Mouse (Mus musculus) hindbrain, embryonic 14.5 days (tissue): ENCODE data around the gene BC048671. TPM values are rescaled to one million over a fixed set of nuclear protein-coding genes. Genes with fewer than 3 reads are reported as not detected.
A peak's percentile ranks its signal among the peaks of the same experiment; 100 is the strongest.

Experiments
- ATAC-seq: fragments of 200-750 bp; cut with Nextera tagmentation; 2 replicates; pipeline ENCODE4 v1.8.0; 2017; ENCODE audit warnings: moderate number of reproducible peaks, mild to moderate bottlenecking, moderate TSS enrichment, moderate library complexity; ENCODE audit not compliant: low FRiP score
- DNase-seq: peaks from one replicate; pipeline ENCODE4 v3.0.0-alpha.2; 2015; ENCODE audit warnings: low spot score
- H3K27ac ChIP-seq: fragments of 300-500 bp; sonication (generic); 2 replicates; pipeline ENCODE4 v1.5.1; 2014; ENCODE audit warnings: mild to moderate bottlenecking, moderate library complexity
- H3K27me3 ChIP-seq: fragments of 300-500 bp; sonication (generic); 2 replicates; pipeline ENCODE4 v1.6.1; 2014; ENCODE audit warnings: mild to moderate bottlenecking, low read length, mixed read lengths; ENCODE audit not compliant: control insufficient read depth, insufficient read depth
- H3K36me3 ChIP-seq: fragments of 300-500 bp; sonication (generic); replicated peaks from 2 replicates; pipeline ENCODE4 v1.6.1; 2014; ENCODE audit not compliant: control insufficient read depth, insufficient read depth
- H3K4me1 ChIP-seq: fragments of 300-500 bp; sonication (generic); replicated peaks from 2 replicates; pipeline ENCODE4 v1.6.1; 2014; ENCODE audit warnings: antibody characterized with exemption, low read length, mixed read lengths; ENCODE audit not compliant: control insufficient read depth, insufficient read depth
- H3K4me2 ChIP-seq: fragments of 300-500 bp; sonication (generic); replicated peaks from 2 replicates; pipeline ENCODE4 v1.6.1; 2014; ENCODE audit warnings: mild to moderate bottlenecking, moderate library complexity
- H3K4me3 ChIP-seq: fragments of 300-500 bp; sonication (generic); replicated peaks from 2 replicates; pipeline ENCODE4 v1.5.1; 2014; ENCODE audit warnings: mild to moderate bottlenecking, low read length
- H3K9ac ChIP-seq: fragments of 300-500 bp; sonication (generic); 2 replicates; pipeline ENCODE4 v1.6.1; 2014
- H3K9me3 ChIP-seq: fragments of 300-500 bp; sonication (generic); 2 replicates; pipeline ENCODE4 v1.6.1; 2016; ENCODE audit warnings: low read length; ENCODE audit not compliant: control insufficient read depth
- WGBS: fragments of 180-500 bp; shearing (Covaris S2); extraction: QIAGEN DNeasy Blood & Tissue Kit; methylation state at CpG from one replicate; pipeline ENCODE4 v1.1.7; 2014; 5-methylcytosine and 5-hydroxymethylcytosine counted together
- polyA plus RNA-seq: library from polyadenylated mRNA; unstranded; fragments of >200 nt; fragmentation: Nextera tagmentation; extraction: Ambion mirVana; gene quantifications from 2 replicates; pipeline ENCODE4 v1.2.1, GENCODE M21; 2014

Gene BC048671
- polyA plus RNA-seq, 1 experiment from 2014 or later, result not detected

DNA sequence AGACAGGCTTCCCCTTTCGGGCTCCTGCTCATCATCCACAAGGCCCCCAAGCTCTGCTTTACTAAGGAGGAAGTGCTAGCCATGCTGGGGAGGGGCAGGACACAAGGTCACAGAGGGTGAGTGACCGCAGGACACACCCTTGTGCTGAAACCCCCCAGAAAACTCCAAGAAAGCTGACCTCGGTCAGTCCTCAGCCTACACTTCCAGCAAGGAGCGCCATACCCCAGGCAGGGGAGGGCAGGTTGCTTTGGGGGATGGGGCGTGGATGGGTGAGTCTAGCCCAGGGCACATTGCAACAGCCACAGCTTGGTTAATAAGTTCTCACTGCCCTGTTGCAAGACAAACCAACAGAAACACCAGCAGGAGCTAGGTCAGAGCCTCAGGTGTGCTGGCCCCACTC lies 19.4 kb downstream of the BC048671 start:
- Histone ChIP-seq H3K4me2 (no peak overlapping the region), H3K36me3 (no peaks in the 10 kb centered on the region), H3K4me1 (0 out of 2 replicates have a peak, but pooled peaks cover 5% of the 10 kb centered on the region), H3K27ac (no peak overlapping the region), H3K27me3 (0 out of 2 replicates have a peak, but pooled peaks cover 5% of the 10 kb centered on the region), H3K4me3 (no peak overlapping the region), H3K9me3 (no peaks in the 10 kb centered on the region), H3K9ac (no peak overlapping the region)
- no peak for ATAC-seq
- WGBS, result 83% methylated on average over 5 of the region's 5 CpGs
- DNase-seq, result no peak

DNA sequence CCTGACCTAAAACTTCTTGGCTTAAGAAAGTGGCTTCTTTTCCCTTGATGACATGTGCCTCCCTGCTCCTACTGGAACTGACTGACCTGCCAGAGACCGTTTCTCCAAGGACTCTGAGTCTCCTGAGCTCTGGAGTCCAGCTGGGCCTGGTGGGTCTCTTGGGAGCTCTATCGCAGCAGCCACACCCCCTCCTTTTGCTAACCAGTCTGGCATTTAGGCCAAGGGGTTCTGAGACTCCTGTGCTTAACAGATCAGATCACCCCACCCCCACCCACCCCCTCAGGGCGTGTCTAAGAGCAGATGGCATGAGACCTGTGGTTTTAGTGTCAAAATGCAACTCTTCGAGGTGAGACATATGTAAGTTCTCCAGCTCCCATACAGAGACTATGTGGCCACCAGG lies 20.8 kb downstream of the BC048671 start:
- WGBS, result 45% methylated on average over 4 of the region's 4 CpGs
- Histone ChIP-seq H3K4me2 (no peak overlapping the region), H3K36me3 (no peaks in the 10 kb centered on the region), H3K4me1 (0 out of 2 replicates have a peak, but pooled peaks cover 5% of the 10 kb centered on the region), H3K27me3 (0 out of 2 replicates have a peak, but pooled peaks cover 11% of the 10 kb centered on the region), H3K4me3 (no peak overlapping the region), H3K27ac (no peak overlapping the region), H3K9ac (no peak overlapping the region), H3K9me3 (no peaks in the 10 kb centered on the region)
- DNase-seq (no peak), ATAC-seq (no peak)

DNA sequence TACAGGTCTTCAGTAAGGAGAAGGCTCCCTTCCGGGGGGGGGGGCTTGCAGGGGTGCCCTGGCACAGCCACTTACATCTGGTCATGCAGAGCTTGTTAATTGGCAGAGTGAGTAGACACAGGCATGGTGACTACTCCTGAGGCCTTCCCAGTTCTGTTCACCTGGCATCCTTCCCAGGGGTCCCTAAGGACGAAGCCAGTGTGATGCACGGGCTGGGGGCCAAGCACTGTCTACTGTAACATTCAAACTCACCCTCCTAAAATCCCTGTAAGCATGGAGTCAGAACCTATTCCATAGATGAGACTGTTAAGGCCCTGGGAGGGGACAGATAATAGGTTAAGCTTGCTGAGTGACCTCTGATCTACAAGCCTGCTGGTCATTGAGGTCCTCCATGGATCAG lies 23.0 kb downstream of the BC048671 start:
- 76% methylated on average over 3 of the region's 3 CpGs for WGBS
- ATAC-seq, result no peak

DNA sequence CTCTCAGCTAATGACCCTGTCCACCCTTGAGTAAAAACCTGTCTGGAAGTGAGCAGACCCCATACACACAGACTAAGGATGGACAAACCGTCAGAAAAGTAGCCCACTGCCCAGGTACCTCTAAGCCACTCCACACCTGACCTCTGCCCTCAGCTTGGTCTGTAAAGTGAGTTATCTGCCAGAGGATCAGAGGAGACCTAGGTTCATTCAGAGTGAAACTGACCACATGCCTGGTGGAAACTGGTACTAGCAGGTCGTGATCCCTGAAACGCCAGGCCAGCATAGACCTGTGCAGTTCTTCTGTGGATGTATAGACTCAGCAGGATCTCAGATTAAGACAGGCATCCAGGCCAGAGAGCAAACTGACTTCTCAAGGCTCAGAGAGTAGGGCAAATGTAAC lies 23.4 kb downstream of the BC048671 start:
- DNase-seq (no peak), ATAC-seq (no peak)
- H3K36me3 ChIP-seq, result no peaks in the 10 kb centered on the region
- 73% methylated on average over 3 of the region's 3 CpGs for WGBS
- H3K4me2 ChIP-seq, result peak overlapping the region; percentile 39; the same call in 1 of the 2 replicates
- 0 out of 2 replicates have a peak, but pooled peaks cover 11% of the 10 kb centered on the region for H3K27me3 ChIP-seq
- H3K9me3 ChIP-seq, result no peaks in the 10 kb centered on the region
- no peak overlapping the region for H3K9ac ChIP-seq
- H3K4me3 ChIP-seq, result no peak overlapping the region
- no peak overlapping the region for H3K27ac ChIP-seq
- H3K4me1 ChIP-seq, result 0 out of 2 replicates have a peak, but pooled peaks cover 5% of the 10 kb centered on the region

More for the DNA sequence above, 23.0 kb downstream of the BC048671 start:
- H3K36me3 ChIP-seq, result no peaks in the 10 kb centered on the region
- 0 out of 2 replicates have a peak, but pooled peaks cover 11% of the 10 kb centered on the region for H3K27me3 ChIP-seq
- H3K9ac ChIP-seq, result no peak overlapping the region
- H3K9me3 ChIP-seq, result no peaks in the 10 kb centered on the region
- DNase-seq, result no peak
- 0 out of 2 replicates have a peak, but pooled peaks cover 5% of the 10 kb centered on the region for H3K4me1 ChIP-seq
- no peak overlapping the region for H3K4me3 ChIP-seq
- H3K27ac ChIP-seq, result no peak overlapping the region
- no peak overlapping the region for H3K4me2 ChIP-seq

DNA sequence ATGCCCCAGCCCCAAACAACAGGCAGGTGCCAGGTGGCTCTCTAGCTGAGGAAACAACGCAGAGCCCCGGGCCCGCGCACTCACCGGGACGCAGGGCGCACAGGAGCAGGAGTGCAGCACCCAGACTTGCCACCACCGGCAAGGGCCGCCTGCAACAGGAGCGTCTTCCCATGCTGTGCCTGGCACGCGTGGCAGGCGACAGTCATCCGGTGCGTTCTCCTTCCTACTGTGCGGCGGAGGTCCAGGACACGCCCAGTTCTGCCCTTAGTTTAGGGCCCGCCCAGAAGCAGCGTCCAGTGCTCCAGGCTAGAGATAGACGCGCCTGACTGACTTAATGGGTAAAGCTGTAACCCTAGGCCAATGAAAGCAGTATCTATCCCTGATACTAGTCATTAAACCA lies 24.0 kb downstream of the BC048671 start, which contains the start of gene Chst13:
Gene Chst13 (minus strand): TSS at position 195 of the 400 bp plus-strand sequence.
- peak within 1 kb of the TSS; percentile 39 for H3K4me2 ChIP-seq
- no peak for ATAC-seq
- H3K4me3 ChIP-seq, result no peak within 1 kb of the TSS
- H3K9ac ChIP-seq, result no peak within 1 kb of the TSS
- no peak for DNase-seq
- WGBS, result 4% methylated on average over 22 of the region's 22 CpGs
- H3K9me3 ChIP-seq, result no peaks in the 10 kb centered on the region
- 0 out of 2 replicates have a peak, but pooled peaks cover 5% of the 10 kb centered on the region for H3K4me1 ChIP-seq
- no peak within 1 kb of the TSS for H3K27ac ChIP-seq
- 0 out of 2 replicates have a peak, but pooled peaks cover 11% of the 10 kb centered on the region for H3K27me3 ChIP-seq
- no peaks in the 10 kb centered on the region for H3K36me3 ChIP-seq

DNA sequence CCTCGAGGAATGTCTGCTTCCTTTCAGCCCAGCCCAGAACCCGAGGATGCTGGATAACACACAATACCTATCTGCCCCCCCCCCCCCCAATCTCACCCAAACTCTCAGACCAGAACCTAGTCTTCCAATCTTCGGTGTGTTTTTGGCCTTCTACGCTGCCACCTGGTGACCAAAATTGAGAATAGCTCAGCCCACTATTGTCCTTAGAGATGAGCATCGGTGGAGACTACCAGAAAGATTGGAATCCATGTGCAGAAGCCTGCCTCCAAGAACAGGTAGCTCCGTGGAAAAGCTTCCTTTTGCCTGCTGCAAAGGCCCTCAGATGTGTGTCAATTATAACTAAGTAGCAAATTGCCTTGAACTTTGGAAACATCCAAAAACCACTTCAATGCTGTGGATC lies 26.7 kb downstream of the BC048671 start:
- DNase-seq (peak; percentile 60), ATAC-seq (no peak)
- Histone ChIP-seq H3K4me2 (no peak overlapping the region), H3K27me3 (0 out of 2 replicates have a peak, but pooled peaks cover 11% of the 10 kb centered on the region), H3K4me1 (0 out of 2 replicates have a peak, but pooled peaks cover 5% of the 10 kb centered on the region), H3K9me3 (no peaks in the 10 kb centered on the region), H3K27ac (no peak overlapping the region), H3K9ac (no peak overlapping the region), H3K36me3 (no peaks in the 10 kb centered on the region), H3K4me3 (no peak overlapping the region)
- 26% methylated on average over 6 of the region's 6 CpGs for WGBS

DNA sequence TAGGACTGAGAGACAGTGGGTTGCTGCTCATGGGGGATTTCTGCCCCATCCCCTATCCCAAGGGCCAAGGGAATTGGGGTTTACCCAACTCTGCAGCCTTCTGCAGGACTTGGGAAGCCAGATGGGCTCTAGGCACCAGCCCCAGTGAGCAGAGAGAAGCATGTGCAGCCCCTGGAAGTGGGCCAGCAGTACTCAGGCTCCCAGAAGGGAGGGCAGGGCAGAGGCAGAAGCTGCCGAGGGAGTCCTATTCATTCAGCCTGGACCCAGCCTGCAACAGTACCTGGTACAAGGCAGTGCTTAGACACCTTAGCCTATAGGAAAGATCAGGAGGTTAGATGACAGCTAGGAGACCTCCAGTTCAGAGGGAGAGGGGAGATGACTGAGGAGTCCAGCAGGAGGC lies 28.9 kb downstream of the BC048671 start:
- peak; percentile 54; the same call in 1 of the 2 replicates for ATAC-seq
- 32% methylated on average over 1 of the region's 1 CpGs for WGBS

DNA sequence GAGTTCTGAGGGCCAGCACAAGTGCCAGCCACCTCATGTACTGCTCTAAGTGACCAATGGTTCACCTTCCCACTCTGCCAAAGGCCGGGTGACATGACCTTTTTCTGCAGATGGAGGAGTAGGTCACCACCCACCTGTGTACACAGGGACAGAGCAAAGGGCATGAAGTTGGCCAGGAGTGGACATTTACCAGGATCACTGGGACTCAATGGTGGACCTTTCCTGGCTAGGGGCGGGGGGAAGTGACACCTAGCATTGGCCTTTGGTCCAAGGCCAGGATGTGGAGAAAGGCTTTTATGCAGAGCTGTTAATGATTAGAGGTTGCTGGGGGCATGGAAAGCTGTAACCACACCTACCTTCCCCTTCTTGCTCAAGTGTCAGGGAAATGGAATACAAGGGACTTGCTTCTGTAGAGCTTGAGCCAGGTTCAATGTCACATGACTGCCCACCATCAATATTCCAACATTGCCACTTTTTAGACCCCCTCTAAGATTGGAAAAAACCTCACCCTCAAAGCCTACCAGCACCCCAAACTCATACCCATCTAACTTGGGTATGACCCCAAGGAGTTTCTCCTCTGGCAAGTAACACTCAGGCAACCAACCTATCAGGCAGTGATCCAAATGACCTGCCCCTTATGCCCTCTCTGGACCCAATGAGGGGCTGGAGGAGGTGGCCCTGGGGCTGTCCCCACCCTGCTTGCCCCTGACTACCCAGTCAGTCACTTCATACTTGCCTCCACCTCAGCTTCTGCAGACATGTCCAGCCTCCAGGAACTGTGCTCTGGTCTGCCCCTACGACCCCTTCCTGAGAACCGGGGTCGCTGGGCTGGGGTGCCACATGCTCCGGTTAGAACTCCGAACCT lies 31.8 kb downstream of the BC048671 start, which contains the start of gene Uroc1:
Gene Uroc1 (plus strand): TSS at position 724 of the 865 bp plus-strand sequence.
- DNase-seq, result no peak
- no peak for ATAC-seq
- H3K27me3 ChIP-seq, result no peaks in the 10 kb centered on the region
- no peak within 1 kb of the TSS for H3K27ac ChIP-seq
- no peak within 1 kb of the TSS for H3K4me2 ChIP-seq
- WGBS, result 88% methylated on average over 7 of the region's 7 CpGs
- H3K4me3 ChIP-seq, result no peak within 1 kb of the TSS
- H3K9ac ChIP-seq, result no peak within 1 kb of the TSS
- H3K36me3 ChIP-seq, result no peaks in the 10 kb centered on the region
- no peaks in the 10 kb centered on the region for H3K4me1 ChIP-seq
- H3K9me3 ChIP-seq, result no peaks in the 10 kb centered on the region

More for the DNA sequence above, 28.9 kb downstream of the BC048671 start:
- Histone ChIP-seq H3K9ac (no peak overlapping the region), H3K27me3 (0 out of 2 replicates have a peak, but pooled peaks cover 11% of the 10 kb centered on the region), H3K4me2 (no peak overlapping the region), H3K36me3 (no peaks in the 10 kb centered on the region), H3K4me1 (0 out of 2 replicates have a peak, but pooled peaks cover 1% of the 10 kb centered on the region), H3K27ac (no peak overlapping the region), H3K4me3 (no peak overlapping the region), H3K9me3 (no peaks in the 10 kb centered on the region)
- peak; percentile 38 for DNase-seq

DNA sequence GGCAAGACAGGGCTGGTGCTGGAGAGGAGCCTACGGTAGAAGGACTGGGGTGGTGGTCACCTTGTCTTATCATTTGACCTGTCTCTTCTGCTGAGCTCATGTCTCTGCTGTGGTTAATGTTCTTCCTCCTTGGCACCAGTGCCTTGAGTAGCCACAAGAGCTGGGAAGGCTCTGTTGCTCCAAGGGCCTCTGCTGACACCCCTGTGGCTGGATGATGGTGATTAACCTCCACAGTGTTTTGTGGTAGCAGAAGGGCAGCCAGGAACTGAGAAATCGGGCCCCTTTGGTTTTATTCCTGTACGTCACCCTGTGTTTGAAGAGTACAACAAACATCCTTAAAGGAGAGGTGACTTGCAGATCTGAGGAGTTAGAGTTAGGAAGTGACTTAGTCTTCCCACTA lies 33.2 kb downstream of the BC048671 start:
- WGBS, result 90% methylated on average over 3 of the region's 3 CpGs
- no peak for ATAC-seq
- Histone ChIP-seq H3K36me3 (no peaks in the 10 kb centered on the region), H3K27me3 (no peaks in the 10 kb centered on the region), H3K4me3 (no peak overlapping the region), H3K4me2 (no peak overlapping the region), H3K27ac (no peak overlapping the region), H3K4me1 (no peaks in the 10 kb centered on the region), H3K9ac (no peak overlapping the region), H3K9me3 (no peaks in the 10 kb centered on the region)
- no peak for DNase-seq
